Mouse (Mus musculus) forebrain, embryonic 16.5 days (tissue): ENCODE data around the gene Stox2. TPM values are rescaled to one million over a fixed set of nuclear protein-coding genes. Genes with fewer than 3 reads are reported as not detected.

Source experiments
- ATAC-seq: fragments of 200-750 bp; cut with Nextera tagmentation; 2 replicates; pipeline ENCODE4 v1.8.0; 2017; ENCODE audit warnings: mild to moderate bottlenecking, moderate library complexity
- H3K27ac ChIP-seq: fragments of 300-500 bp; sonication (generic); 2 replicates; pipeline ENCODE4 v1.5.1; 2014; ENCODE audit warnings: low read length, control low read depth
- H3K27me3 ChIP-seq: fragments of 300-500 bp; sonication (generic); replicated peaks from 2 replicates; pipeline ENCODE4 v1.6.1; 2014; ENCODE audit warnings: low read length; ENCODE audit not compliant: control insufficient read depth, insufficient read depth
- H3K36me3 ChIP-seq: fragments of 300-500 bp; sonication (generic); 2 replicates; pipeline ENCODE4 v1.6.1; 2014; ENCODE audit not compliant: control insufficient read depth, insufficient read depth
- H3K4me1 ChIP-seq: fragments of 300-500 bp; sonication (generic); replicated peaks from 2 replicates; pipeline ENCODE4 v1.6.1; 2014; ENCODE audit warnings: low read length; ENCODE audit not compliant: control insufficient read depth, insufficient read depth
- H3K4me2 ChIP-seq: fragments of 300-500 bp; sonication (generic); 2 replicates; pipeline ENCODE4 v1.6.1; 2014; ENCODE audit warnings: mild to moderate bottlenecking, low read length, control low read depth
- H3K4me3 ChIP-seq: fragments of 300-500 bp; sonication (generic); replicated peaks from 2 replicates; pipeline ENCODE4 v1.5.1; 2014; ENCODE audit warnings: mild to moderate bottlenecking, low read length, control low read depth
- H3K9ac ChIP-seq: fragments of 300-500 bp; sonication (generic); replicated peaks from 2 replicates; pipeline ENCODE4 v1.6.1; 2014; ENCODE audit warnings: low read depth, low read length, control low read depth
- H3K9me3 ChIP-seq: fragments of 300-500 bp; sonication (generic); 2 replicates; pipeline ENCODE4 v1.6.1; 2016; ENCODE audit warnings: low read length; ENCODE audit not compliant: control insufficient read depth
- WGBS: fragments of 180-500 bp; shearing (Covaris S2); extraction: QIAGEN DNeasy Blood & Tissue Kit; methylation state at CpG from one replicate; pipeline ENCODE4 v1.1.7; 2014; 5-methylcytosine and 5-hydroxymethylcytosine counted together
- polyA plus RNA-seq: library from polyadenylated mRNA; unstranded; fragments of >200 nt; fragmentation: Nextera tagmentation; extraction: Ambion mirVana; gene quantifications from 2 replicates; pipeline ENCODE4 v1.2.1, GENCODE M21; 2015

Gene Stox2
- polyA plus RNA-seq, 1 experiment from 2014 or later = 42.1 TPM

- ATAC-seq = peak; percentile 51
- no peaks in the 10 kb centered on the region for H3K9me3 ChIP-seq
- H3K27me3 ChIP-seq = peaks cover 31% of the 10 kb centered on the region
- peak overlapping the region; percentile 98 for H3K4me2 ChIP-seq
- WGBS = under 1% methylated on average over 81 of the region's 81 CpGs
- no peak overlapping the region for H3K27ac ChIP-seq
- H3K4me3 ChIP-seq = peak overlapping the region; percentile 73
- no peaks in the 10 kb centered on the region for H3K36me3 ChIP-seq
- H3K9ac ChIP-seq = peak overlapping the region; percentile 62
- H3K4me1 ChIP-seq = peaks cover 24% of the 10 kb centered on the region
These were observed 33.3 kb downstream of the Stox2 start for GRCm38 (mm10) chr8:47412696-47413523.

- 1% methylated on average over 43 of the region's 43 CpGs for WGBS
- Histone ChIP-seq H3K27me3 (peaks cover 31% of the 10 kb centered on the region), H3K4me1 (peaks cover 24% of the 10 kb centered on the region), H3K9ac (peak overlapping the region; percentile 62), H3K4me3 (peak overlapping the region; percentile 73), H3K4me2 (peak overlapping the region; percentile 98), H3K36me3 (no peaks in the 10 kb centered on the region), H3K27ac (no peak overlapping the region), H3K9me3 (no peaks in the 10 kb centered on the region)
- ATAC-seq = no peak; the same call in 1 of the 2 replicates
These were observed 34.0 kb downstream of the Stox2 start for GRCm38 (mm10) chr8:47411994-47412695.

GRCm38 (mm10) chr8:47411321-47411720, 34.8 kb downstream of the Stox2 start:
- Histone ChIP-seq H3K9me3 (no peaks in the 10 kb centered on the region), H3K4me3 (no peak overlapping the region), H3K4me2 (no peak overlapping the region), H3K27me3 (peaks cover 31% of the 10 kb centered on the region), H3K4me1 (peaks cover 24% of the 10 kb centered on the region), H3K27ac (no peak overlapping the region), H3K36me3 (no peaks in the 10 kb centered on the region), H3K9ac (no peak overlapping the region)
- 14% methylated on average over 12 of the region's 12 CpGs for whole genome bisulfite sequencing
- ATAC-seq = no peak

GRCm38 (mm10) chr8:47409061-47409460, 37.1 kb downstream of the Stox2 start:
- Histone ChIP-seq H3K9ac (no peak overlapping the region), H3K36me3 (no peaks in the 10 kb centered on the region), H3K4me1 (peaks cover 23% of the 10 kb centered on the region), H3K27ac (no peak overlapping the region), H3K4me3 (no peak overlapping the region), H3K4me2 (no peak overlapping the region), H3K27me3 (peaks cover 26% of the 10 kb centered on the region), H3K9me3 (no peaks in the 10 kb centered on the region)
- 11% methylated on average over 8 of the region's 8 CpGs for WGBS
- no peak for ATAC-seq

GRCm38 (mm10) chr8:47404852-47405251, 41.3 kb downstream of the Stox2 start:
- Histone ChIP-seq H3K27ac (no peak overlapping the region), H3K4me3 (no peak overlapping the region), H3K36me3 (no peaks in the 10 kb centered on the region), H3K9me3 (no peaks in the 10 kb centered on the region), H3K9ac (no peak overlapping the region), H3K4me1 (no peaks in the 10 kb centered on the region), H3K4me2 (no peak overlapping the region), H3K27me3 (peaks cover 8% of the 10 kb centered on the region)
- ATAC-seq = no peak
- WGBS = 96% methylated on average over 1 of the region's 2 CpGs

- H3K9me3 ChIP-seq = no peaks in the 10 kb centered on the region
- H3K27me3 ChIP-seq = no peaks in the 10 kb centered on the region
- WGBS = 56% methylated on average over 7 of the region's 7 CpGs
- no peak overlapping the region for H3K4me2 ChIP-seq
- no peaks in the 10 kb centered on the region for H3K4me1 ChIP-seq
- H3K27ac ChIP-seq = no peak overlapping the region
- H3K9ac ChIP-seq = no peak overlapping the region
- no peak overlapping the region for H3K4me3 ChIP-seq
- no peak for ATAC-seq
- H3K36me3 ChIP-seq = no peaks in the 10 kb centered on the region
These were observed 53.2 kb downstream of the Stox2 start for GRCm38 (mm10) chr8:47392927-47393326.

GRCm38 (mm10) chr8:47392290-47392689, 53.9 kb downstream of the Stox2 start:
- H3K4me1 ChIP-seq = no peaks in the 10 kb centered on the region
- H3K9me3 ChIP-seq = no peaks in the 10 kb centered on the region
- WGBS = 62% methylated on average over 18 of the region's 18 CpGs
- H3K27me3 ChIP-seq = no peaks in the 10 kb centered on the region
- no peak overlapping the region for H3K27ac ChIP-seq
- H3K4me2 ChIP-seq = no peak overlapping the region
- H3K36me3 ChIP-seq = no peaks in the 10 kb centered on the region
- no peak for ATAC-seq
- H3K4me3 ChIP-seq = no peak overlapping the region
- H3K9ac ChIP-seq = no peak overlapping the region

- H3K4me1 ChIP-seq = no peaks in the 10 kb centered on the region
- H3K27ac ChIP-seq = no peak overlapping the region
- H3K9ac ChIP-seq = no peak overlapping the region
- H3K4me2 ChIP-seq = no peak overlapping the region
- 91% methylated on average over 10 of the region's 10 CpGs for WGBS
- no peaks in the 10 kb centered on the region for H3K9me3 ChIP-seq
- no peaks in the 10 kb centered on the region for H3K27me3 ChIP-seq
- H3K4me3 ChIP-seq = no peak overlapping the region
- H3K36me3 ChIP-seq = no peaks in the 10 kb centered on the region
- ATAC-seq = no peak
These were observed 54.3 kb downstream of the Stox2 start for GRCm38 (mm10) chr8:47391844-47392243.

- ATAC-seq = no peak
- H3K4me2 ChIP-seq = no peak overlapping the region
- H3K36me3 ChIP-seq = no peaks in the 10 kb centered on the region
- H3K4me3 ChIP-seq = no peak overlapping the region
- WGBS = 91% methylated on average over 3 of the region's 3 CpGs
- H3K9ac ChIP-seq = no peak overlapping the region
- no peaks in the 10 kb centered on the region for H3K4me1 ChIP-seq
- no peaks in the 10 kb centered on the region for H3K9me3 ChIP-seq
- no peaks in the 10 kb centered on the region for H3K27me3 ChIP-seq
- no peak overlapping the region for H3K27ac ChIP-seq
These were observed 56.7 kb downstream of the Stox2 start for GRCm38 (mm10) chr8:47389430-47389829.
